Comparison of ENCODE assay signal across 23 mouse cellular contexts in the genomic region with DNA sequence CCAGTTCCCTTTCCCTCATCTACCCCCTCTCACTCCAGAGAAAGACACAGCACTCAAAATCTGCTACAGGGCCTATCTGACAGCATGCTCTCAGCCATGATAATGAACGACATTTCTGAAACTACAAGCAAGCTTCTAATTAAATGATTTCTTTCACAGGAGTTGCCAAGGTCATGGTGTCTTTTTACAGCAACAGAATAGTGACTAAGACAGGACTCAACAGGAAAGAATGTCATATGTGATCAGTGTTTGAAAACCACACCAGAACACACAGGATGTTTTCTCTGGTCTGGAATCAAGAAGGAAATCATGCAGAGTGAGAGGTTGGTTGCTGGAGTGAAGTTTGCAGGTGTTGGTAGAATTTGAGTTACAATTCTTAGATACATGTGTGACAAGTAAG.
DNase-seq lines count a peak whose midpoint lies in the region; ATAC-seq lines count a peak whose summit lies in the region.
"Had no signal": no experiment of that assay in that cellular context is flagged by ENCODE, and none has a peak within 500 bp of the region (broad histone marks: within the 10 kb centered on the region; RNA-seq: fewer than 3 reads in every experiment).

No protein-coding gene starts in this region.

- no peaks in the 10 kb centered on the region for H3K4me1 ChIP-seq in heart, embryonic 12.5 days (replicated peaks)
- H3K4me1 ChIP-seq in heart, embryonic 11.5 days (ENCODE audit: control insufficient read depth, insufficient read depth, low read length): no peaks in the 10 kb centered on the region
- H3K4me1 ChIP-seq: embryonic facial prominence, embryonic 15.5 days; forebrain, embryonic 10.5 days; hindbrain, embryonic 12.5 days had no signal

- H3K27me3 ChIP-seq in heart, embryonic 12.5 days (replicated peaks): no peaks in the 10 kb centered on the region
- H3K27me3 ChIP-seq in heart, embryonic 11.5 days (ENCODE audit: control insufficient read depth, insufficient read depth, low read length): no peaks in the 10 kb centered on the region
- H3K27me3 ChIP-seq: CH12.LX; embryonic facial prominence, embryonic 15.5 days; hindbrain, embryonic 12.5 days had no signal

- H3K27ac ChIP-seq in heart, embryonic 12.5 days (ENCODE audit: poor library complexity, severe bottlenecking): 0 out of 2 replicates have a peak overlapping the region, but pooled peaks have one; percentile 11
- H3K27ac ChIP-seq in heart, embryonic 11.5 days (ENCODE audit: low read depth, low read length): no peak overlapping the region
- H3K27ac ChIP-seq: embryonic facial prominence, embryonic 15.5 days; forebrain, embryonic 10.5 days; hindbrain, embryonic 12.5 days had no signal

- ATAC-seq in heart, embryonic 12.5 days (ENCODE audit: insufficient number of reproducible peaks, low FRiP score): no peak
- no peak for ATAC-seq in heart, embryonic 11.5 days (replicated peaks; ENCODE audit: insufficient number of reproducible peaks, low FRiP score, low TSS enrichment)
- ATAC-seq: forebrain, embryonic 16.5 days; intestine, embryonic 16.5 days had no signal

- no peak overlapping the region for H3K4me2 ChIP-seq in heart, embryonic 12.5 days
- no peak overlapping the region for H3K4me2 ChIP-seq in heart, embryonic 11.5 days
- H3K4me2 ChIP-seq: embryonic facial prominence, embryonic 15.5 days; hindbrain, embryonic 12.5 days had no signal

- H3K9ac ChIP-seq in heart, embryonic 12.5 days: no peak overlapping the region
- H3K9ac ChIP-seq in heart, embryonic 11.5 days (ENCODE audit: low read depth, low read length): no peak overlapping the region
- H3K9ac ChIP-seq: embryonic facial prominence, embryonic 15.5 days; hindbrain, embryonic 12.5 days had no signal

- no peak overlapping the region for H3K4me3 ChIP-seq in heart, embryonic 12.5 days
- no peak overlapping the region for H3K4me3 ChIP-seq in heart, embryonic 11.5 days (ENCODE audit: low read depth, low read length)
- H3K4me3 ChIP-seq: embryonic facial prominence, embryonic 15.5 days; erythroblast, embryonic 14.5 days; forebrain, embryonic 10.5 days; hindbrain, embryonic 12.5 days had no signal

- no peaks in the 10 kb centered on the region for H3K9me3 ChIP-seq in heart, embryonic 12.5 days (replicated peaks)
- H3K9me3 ChIP-seq in heart, embryonic 11.5 days (replicated peaks; ENCODE audit: control insufficient read depth, low read length): no peaks in the 10 kb centered on the region
- H3K9me3 ChIP-seq: embryonic facial prominence, embryonic 15.5 days; forebrain, embryonic 10.5 days; hindbrain, embryonic 12.5 days had no signal

- DNase-seq in 416B (ENCODE audit: low read depth): peak; percentile 94
- DNase-seq in Muller cell, postnatal 12 days (ENCODE audit: inconsistent ontology term): peak; percentile 89
- DNase-seq in retina, postnatal 1 day: peak; percentile 10
- DNase-seq in adrenal gland, postnatal 4 days (ENCODE audit: low spot score in 2 of 2): no peak
- DNase-seq in urinary bladder, adult 2 months (ENCODE audit: low spot score): no peak
- DNase-seq: adrenal gland, adult 2 months; adrenal gland, postnatal 25 days; cerebellum, adult 11 months; cerebellum, adult 8-10 months; cerebellum, postnatal 36 days; gastrocnemius, postnatal 10 days; heart, postnatal 10 days; heart, postnatal 4 days; kidney, adult 8-10 months had no signal

- WGBS in heart, embryonic 12.5 days: 21% methylated on average over 1 of the region's 1 CpGs
- 48% methylated on average over 1 of the region's 1 CpGs for WGBS in heart, embryonic 11.5 days (ENCODE audit: insufficient replicate concordance)

- no peaks in the 10 kb centered on the region for H3K36me3 ChIP-seq in heart, embryonic 12.5 days
- H3K36me3 ChIP-seq in heart, embryonic 11.5 days (ENCODE audit: control insufficient read depth, insufficient read depth, low read length): no peaks in the 10 kb centered on the region
- H3K36me3 ChIP-seq: embryonic facial prominence, embryonic 15.5 days; forebrain, embryonic 10.5 days; hindbrain, embryonic 12.5 days had no signal

Comparison
In these comparisons a context has a peak if more than half of its experiments do, and no peak if none do; other contexts are left out.
1. DNase-seq: peak in 416B (single experiment), Muller cell, postnatal 12 days (single experiment) and retina, postnatal 1 day (single experiment); none in adrenal gland, postnatal 4 days (0 of 2) and urinary bladder, adult 2 months (single experiment).